Mouse (Mus musculus): Measurements from ENCODE around the gene Slc46a2.

GRCm38 (mm10) chr4:59862335-59862734 lies 52.5 kb downstream of the Slc46a2 start:
- no peak for TF ChIP-seq CTCF (IDR thresholded peaks at IDR 0.05; ENCODE audit: borderline replicate concordance, control insufficient read depth, extremely low read depth, insufficient read depth, low read length, poor library complexity)
- no peak for TF ChIP-seq POLR2A (IDR thresholded peaks at IDR 0.05; ENCODE audit: control insufficient read depth, extremely low read depth, insufficient read depth, low read length, poor library complexity)

Data from thymus, adult 2 months (tissue).